Mouse (Mus musculus) midbrain, embryonic 10.5 days (tissue): Measurements from ENCODE around the gene Acsl3. TPM values are rescaled to one million over a fixed set of nuclear protein-coding genes. Genes with fewer than 3 reads are reported as not detected.
A peak's percentile ranks its signal among the peaks of the same experiment; 100 is the strongest.

Experiments used
- DNase-seq: peaks from one replicate; pipeline ENCODE4 v3.0.0-alpha.2; 2017; ENCODE audit warnings: low spot score
- H3K27ac ChIP-seq: fragments of 300-500 bp; sonication (generic); replicated peaks from 2 replicates; pipeline ENCODE4 v1.5.1; 2016; ENCODE audit warnings: mild to moderate bottlenecking
- H3K27me3 ChIP-seq: fragments of 300-500 bp; sonication (generic); 2 replicates; pipeline ENCODE4 v1.6.1; 2016; ENCODE audit warnings: low read depth, mild to moderate bottlenecking; ENCODE audit not compliant: poor library complexity, severe bottlenecking
- H3K36me3 ChIP-seq: fragments of 300-500 bp; sonication (generic); 2 replicates; pipeline ENCODE4 v1.6.1; 2016; ENCODE audit warnings: mild to moderate bottlenecking, moderate library complexity
- H3K4me1 ChIP-seq: fragments of 300-500 bp; sonication (generic); 2 replicates; pipeline ENCODE4 v1.6.1; 2016
- H3K4me3 ChIP-seq: fragments of 300-500 bp; sonication (generic); 2 replicates; pipeline ENCODE4 v1.5.1; 2016; ENCODE audit warnings: mild to moderate bottlenecking, moderate library complexity
- H3K9me3 ChIP-seq: fragments of 300-500 bp; sonication (generic); replicated peaks from 2 replicates; pipeline ENCODE4 v1.6.1; 2016; ENCODE audit warnings: mild to moderate bottlenecking
- WGBS: fragments of 180-500 bp; shearing (Covaris S2); methylation state at CpG from one replicate; pipeline ENCODE4 v1.1.7; 2016; 5-methylcytosine and 5-hydroxymethylcytosine counted together
- polyA plus RNA-seq: library from polyadenylated mRNA; unstranded; fragments of >200 nt; fragmentation: Nextera tagmentation; extraction: Ambion mirVana; gene quantifications from 2 replicates; pipeline ENCODE4 v1.2.1, GENCODE M21; 2016

Gene Acsl3
- 82.3 and 86.2 TPM in 2 replicates for polyA plus RNA-seq

GRCm38 (mm10) chr1:78657671-78658440 is at the start of gene Acsl3, which contains the start of gene Utp14b:
Gene Acsl3, plus strand, starts transcription at chr1:78657825.
Gene Utp14b, plus strand, starts transcription at chr1:78658038.
- WGBS, result under 1% methylated on average over 103 of the region's 104 CpGs
- Histone ChIP-seq H3K27me3 (no peaks in the 10 kb centered on the region), H3K9me3 (no peaks in the 10 kb centered on the region), H3K4me3 (peak within 1 kb of the TSS; percentile 91), H3K36me3 (0 out of 2 replicates have a peak, but pooled peaks cover 3% of the 10 kb centered on the region), H3K4me1 (peaks cover 44% of the 10 kb centered on the region), H3K27ac (peak within 1 kb of the TSS; percentile 99)
- DNase-seq, result peak; percentile 98

GRCm38 (mm10) chr1:78609134-78609907 is 48.3 kb upstream of the Acsl3 start:
- H3K36me3 ChIP-seq, result no peaks in the 10 kb centered on the region
- no peak for DNase-seq
- H3K4me1 ChIP-seq, result no peaks in the 10 kb centered on the region
- H3K9me3 ChIP-seq, result no peaks in the 10 kb centered on the region
- H3K27me3 ChIP-seq, result no peaks in the 10 kb centered on the region
- no peak overlapping the region for H3K4me3 ChIP-seq
- H3K27ac ChIP-seq, result no peak overlapping the region
- WGBS, result 40% methylated on average over 12 of the region's 12 CpGs

GRCm38 (mm10) chr1:78611039-78611438 is 46.6 kb upstream of the Acsl3 start:
- Histone ChIP-seq H3K27ac (no peak overlapping the region), H3K9me3 (no peaks in the 10 kb centered on the region), H3K36me3 (no peaks in the 10 kb centered on the region), H3K4me3 (no peak overlapping the region), H3K27me3 (no peaks in the 10 kb centered on the region), H3K4me1 (no peaks in the 10 kb centered on the region)
- 76% methylated on average over 4 of the region's 4 CpGs for WGBS
- DNase-seq, result no peak

- Histone ChIP-seq H3K4me1 (no peaks in the 10 kb centered on the region), H3K27ac (no peak overlapping the region), H3K36me3 (no peaks in the 10 kb centered on the region), H3K4me3 (no peak overlapping the region), H3K27me3 (no peaks in the 10 kb centered on the region), H3K9me3 (0 out of 2 replicates have a peak, but pooled peaks cover 1% of the 10 kb centered on the region)
- 86% methylated on average over 1 of the region's 1 CpGs for WGBS
- DNase-seq, result no peak
Observed at GRCm38 (mm10) chr1:78612959-78613358, 44.7 kb upstream of the Acsl3 start.

GRCm38 (mm10) chr1:78624352-78624751 is 33.3 kb upstream of the Acsl3 start:
- no peak for DNase-seq
- Histone ChIP-seq H3K27ac (no peak overlapping the region), H3K4me3 (no peak overlapping the region), H3K36me3 (no peaks in the 10 kb centered on the region), H3K9me3 (no peaks in the 10 kb centered on the region), H3K4me1 (no peaks in the 10 kb centered on the region), H3K27me3 (no peaks in the 10 kb centered on the region)
- WGBS, result 97% methylated on average over 2 of the region's 2 CpGs

GRCm38 (mm10) chr1:78634486-78634885 is 23.1 kb upstream of the Acsl3 start:
- H3K36me3 ChIP-seq, result no peaks in the 10 kb centered on the region
- H3K4me1 ChIP-seq, result no peaks in the 10 kb centered on the region
- 77% methylated on average over 3 of the region's 3 CpGs for WGBS
- H3K9me3 ChIP-seq, result no peaks in the 10 kb centered on the region
- H3K4me3 ChIP-seq, result no peak overlapping the region
- no peaks in the 10 kb centered on the region for H3K27me3 ChIP-seq
- DNase-seq, result no peak
- no peak overlapping the region for H3K27ac ChIP-seq

- Histone ChIP-seq H3K4me1 (no peaks in the 10 kb centered on the region), H3K4me3 (no peak overlapping the region), H3K27me3 (no peaks in the 10 kb centered on the region), H3K36me3 (no peaks in the 10 kb centered on the region), H3K27ac (no peak overlapping the region), H3K9me3 (no peaks in the 10 kb centered on the region)
- DNase-seq, result no peak
Observed at GRCm38 (mm10) chr1:78640871-78641270, 16.8 kb upstream of the Acsl3 start.

GRCm38 (mm10) chr1:78641791-78642190 is 15.8 kb upstream of the Acsl3 start:
- Histone ChIP-seq H3K27me3 (no peaks in the 10 kb centered on the region), H3K4me1 (no peaks in the 10 kb centered on the region), H3K4me3 (no peak overlapping the region), H3K9me3 (no peaks in the 10 kb centered on the region), H3K36me3 (no peaks in the 10 kb centered on the region), H3K27ac (no peak overlapping the region)
- WGBS, result 94% methylated on average over 3 of the region's 3 CpGs
- DNase-seq, result no peak

- Histone ChIP-seq H3K27me3 (no peaks in the 10 kb centered on the region), H3K9me3 (no peaks in the 10 kb centered on the region)
- 94% methylated on average over 2 of the region's 2 CpGs for whole genome bisulfite sequencing
Observed at GRCm38 (mm10) chr1:78642197-78642596, 15.4 kb upstream of the Acsl3 start.

GRCm38 (mm10) chr1:78647317-78647885 is 10.2 kb upstream of the Acsl3 start:
- WGBS, result 75% methylated on average over 8 of the region's 8 CpGs
- Histone ChIP-seq H3K4me1 (peaks cover 16% of the 10 kb centered on the region), H3K27me3 (no peaks in the 10 kb centered on the region), H3K27ac (no peak overlapping the region), H3K4me3 (no peak overlapping the region), H3K36me3 (no peaks in the 10 kb centered on the region), H3K9me3 (no peaks in the 10 kb centered on the region)
- no peak for DNase-seq

More at GRCm38 (mm10) chr1:78642197-78642596, 15.4 kb upstream of the Acsl3 start:
- Histone ChIP-seq H3K4me3 (no peak overlapping the region), H3K36me3 (no peaks in the 10 kb centered on the region), H3K27ac (no peak overlapping the region), H3K4me1 (peaks cover under 1% of the 10 kb centered on the region; the same call in 1 of the 2 replicates)
- DNase-seq, result no peak

- peak overlapping the region; percentile 64 for H3K27ac ChIP-seq
- H3K36me3 ChIP-seq, result no peaks in the 10 kb centered on the region
- DNase-seq, result no peak
- H3K4me3 ChIP-seq, result no peak overlapping the region
- no peaks in the 10 kb centered on the region for H3K27me3 ChIP-seq
- no peaks in the 10 kb centered on the region for H3K9me3 ChIP-seq
- 41% methylated on average over 6 of the region's 6 CpGs for WGBS
- peaks cover 16% of the 10 kb centered on the region for H3K4me1 ChIP-seq
Observed at GRCm38 (mm10) chr1:78649269-78650061, 8.2 kb upstream of the Acsl3 start.

- no peaks in the 10 kb centered on the region for H3K27me3 ChIP-seq
- H3K4me1 ChIP-seq, result peaks cover 42% of the 10 kb centered on the region
- no peak overlapping the region for H3K4me3 ChIP-seq
- WGBS, result 15% methylated on average over 2 of the region's 2 CpGs
- no peak for DNase-seq
- H3K9me3 ChIP-seq, result no peaks in the 10 kb centered on the region
- H3K36me3 ChIP-seq, result no peaks in the 10 kb centered on the region
- H3K27ac ChIP-seq, result peak overlapping the region; percentile 99
Observed at GRCm38 (mm10) chr1:78656472-78656871, 1.2 kb upstream of the Acsl3 start.
